8 mouse cellular contexts compared by ENCODE assay signal in the genomic region with DNA sequence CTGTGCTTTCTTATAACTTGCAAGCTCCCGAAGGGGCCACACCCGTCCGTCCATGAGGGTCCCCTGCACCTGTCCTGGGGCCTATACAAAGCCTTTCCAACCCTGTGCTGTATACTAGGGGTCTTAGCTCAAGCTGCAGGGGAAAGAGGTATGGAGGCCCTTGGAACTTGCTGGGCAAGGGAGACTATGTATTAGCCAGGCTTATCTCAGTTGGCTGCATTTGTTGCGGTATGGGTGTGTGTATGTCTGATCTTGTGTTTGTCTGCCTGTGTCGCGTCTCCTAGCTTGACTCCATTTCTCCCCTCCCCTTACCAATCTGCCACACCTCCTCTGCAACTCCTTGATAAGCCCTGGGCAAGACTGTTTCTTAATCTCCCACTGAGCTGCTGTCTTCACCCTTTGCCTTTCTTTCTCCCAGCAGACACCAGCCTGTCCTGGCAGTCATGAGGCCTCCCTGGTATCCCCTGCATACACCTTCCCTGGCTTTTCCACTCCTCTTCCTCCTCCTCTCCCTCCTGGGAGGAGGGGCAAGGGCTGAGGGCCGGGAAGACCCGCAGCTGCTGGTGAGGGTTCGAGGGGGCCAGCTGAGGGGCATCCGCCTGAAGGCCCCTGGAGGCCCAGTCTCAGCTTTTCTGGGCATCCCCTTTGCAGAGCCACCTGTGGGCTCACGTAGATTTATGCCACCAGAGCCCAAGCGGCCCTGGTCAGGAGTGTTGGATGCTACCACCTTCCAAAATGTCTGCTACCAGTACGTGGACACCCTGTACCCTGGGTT. TPM values are rescaled to one million over a fixed set of nuclear protein-coding genes. Genes with fewer than 3 reads are reported as not detected.
DNase-seq lines count a peak whose midpoint lies in the region; ATAC-seq and TF ChIP-seq lines count a peak whose summit lies in the region.

No protein-coding gene starts in this region.

- H3K4me2 ChIP-seq in heart, embryonic 11.5 days, result peak overlapping the region; percentile 87
- peak overlapping the region; percentile 85 for H3K4me2 ChIP-seq in hindbrain, postnatal 0 days (ENCODE audit: low read depth, low read length)
- H3K4me2 ChIP-seq in midbrain, embryonic 16.5 days (ENCODE audit: low read length), result peak overlapping the region; percentile 94

- peak overlapping the region; percentile 89 for H3K27ac ChIP-seq in heart, embryonic 11.5 days (ENCODE audit: low read depth, low read length)
- peak overlapping the region; percentile 49; the same call in 1 of the 2 replicates for H3K27ac ChIP-seq in hindbrain, postnatal 0 days
- H3K27ac ChIP-seq in midbrain, embryonic 16.5 days (ENCODE audit: low read length), result no peak overlapping the region

- peaks cover 35% of the 10 kb centered on the region for H3K4me1 ChIP-seq in heart, embryonic 11.5 days (ENCODE audit: control insufficient read depth, insufficient read depth, low read length)
- peaks cover 6% of the 10 kb centered on the region; the same call in 1 of the 2 replicates for H3K4me1 ChIP-seq in hindbrain, postnatal 0 days (ENCODE audit: insufficient read depth, low read length)
- H3K4me1 ChIP-seq in midbrain, embryonic 16.5 days (ENCODE audit: control insufficient read depth, insufficient read depth, low read length), result peaks cover 28% of the 10 kb centered on the region

- 40% methylated on average over 13 of the region's 13 CpGs for WGBS in heart, embryonic 11.5 days (ENCODE audit: insufficient replicate concordance)
- WGBS in hindbrain, postnatal 0 days, result 56% methylated on average over 13 of the region's 13 CpGs
- WGBS in midbrain, embryonic 16.5 days, result 56% methylated on average over 13 of the region's 13 CpGs

- H3K9ac ChIP-seq in heart, embryonic 11.5 days (ENCODE audit: low read depth, low read length), result peak overlapping the region; percentile 70
- H3K9ac ChIP-seq in hindbrain, postnatal 0 days (replicated peaks; ENCODE audit: low read length), result peak overlapping the region; percentile 13; the same call in 1 of the 2 replicates
- peak overlapping the region; percentile 70 for H3K9ac ChIP-seq in midbrain, embryonic 16.5 days (ENCODE audit: low read depth, low read length)

- no peaks in the 10 kb centered on the region for H3K9me3 ChIP-seq in heart, embryonic 11.5 days (replicated peaks; ENCODE audit: control insufficient read depth, low read length)
- H3K9me3 ChIP-seq in hindbrain, postnatal 0 days (ENCODE audit: low read length), result no peaks in the 10 kb centered on the region
- no peaks in the 10 kb centered on the region for H3K9me3 ChIP-seq in midbrain, embryonic 16.5 days (replicated peaks; ENCODE audit: control insufficient read depth, low read length, poor library complexity, severe bottlenecking)

- H3K4me3 ChIP-seq in heart, embryonic 11.5 days (ENCODE audit: low read depth, low read length), result peak overlapping the region; percentile 52
- H3K4me3 ChIP-seq in hindbrain, postnatal 0 days (ENCODE audit: low read length), result peak overlapping the region; percentile 55
- peak overlapping the region; percentile 64 for H3K4me3 ChIP-seq in midbrain, embryonic 16.5 days (ENCODE audit: low read depth, low read length)

- intact Hi-C loops in heart, postnatal 14 days (cut with DNase I), result loop anchor here (2.0 to 5.0 kb wide), 2 partner anchors 25 to 213 kb away; a partner anchor contains a TSS
- intact Hi-C loops in left cerebral cortex, postnatal 4 days (cut with DNase I), result loop anchor here (5.0 kb wide), 1 partner anchor 257 kb away; no protein-coding TSS in a partner anchor

- peaks cover 47% of the 10 kb centered on the region for H3K27me3 ChIP-seq in heart, embryonic 11.5 days (ENCODE audit: control insufficient read depth, insufficient read depth, low read length)
- no peaks in the 10 kb centered on the region for H3K27me3 ChIP-seq in hindbrain, postnatal 0 days (ENCODE audit: insufficient read depth, low read length)
- H3K27me3 ChIP-seq in midbrain, embryonic 16.5 days (ENCODE audit: control insufficient read depth, insufficient read depth, low read depth, low read length), result 0 out of 2 replicates have a peak, but pooled peaks cover 4% of the 10 kb centered on the region

- no peak for DNase-seq in heart, postnatal 14 days
- DNase-seq in c-Kit-positive CD71-positive TER-119-negative erythroid progenitor cells, embryonic 14.5 days (ENCODE audit: low read depth), result peak; percentile 96
- no peak for DNase-seq in hindbrain, postnatal 0 days (ENCODE audit: low spot score)
- no peak for DNase-seq in left cerebral cortex, postnatal 4 days
- no peak for DNase-seq in right cerebral cortex, postnatal 25 days

- H3K36me3 ChIP-seq in heart, embryonic 11.5 days (ENCODE audit: control insufficient read depth, insufficient read depth, low read length), result no peaks in the 10 kb centered on the region
- no peaks in the 10 kb centered on the region for H3K36me3 ChIP-seq in hindbrain, postnatal 0 days (ENCODE audit: insufficient read depth, low read length)
- no peaks in the 10 kb centered on the region for H3K36me3 ChIP-seq in midbrain, embryonic 16.5 days (ENCODE audit: control insufficient read depth, insufficient read depth, low read length)

- TF ChIP-seq CTCF in hindbrain, postnatal 0 days (IDR thresholded peaks at IDR 0.05; ENCODE audit: low read depth), result no peak

- ATAC-seq in heart, embryonic 11.5 days (replicated peaks; ENCODE audit: insufficient number of reproducible peaks, low FRiP score, low TSS enrichment), result peak; percentile 47
- ATAC-seq in hindbrain, postnatal 0 days, result no peak
- ATAC-seq in midbrain, embryonic 16.5 days, result no peak
- no peak for ATAC-seq in CD4-positive, CD25-positive, alpha-beta regulatory T cell, adult 4 months

RNA-seq across cellular contexts. Expression of a gene that starts 2.5 kb away (rescaled TPM):
- polyA plus RNA-seq in heart, embryonic 11.5 days (2014; fragmentation: Nextera tagmentation; extraction: Ambion mirVana), result 20.3 and 22.2 TPM in 2 replicates
- 1 to 10 TPM; 2.7 to 3.9 TPM for total RNA-seq in heart, postnatal 14 days (2021)
- 210 and 219 TPM in 2 replicates for total RNA-seq in hindbrain, postnatal 0 days (2014; rRNA removed)
- 151 and 157 TPM in 2 replicates for polyA plus RNA-seq in hindbrain, postnatal 0 days (2015; fragmentation: Nextera tagmentation; extraction: Ambion mirVana)
- polyA plus RNA-seq in midbrain, embryonic 16.5 days (2015; fragmentation: Nextera tagmentation; extraction: Ambion mirVana), result 46.5 and 65.9 TPM in 2 replicates
- total RNA-seq in left cerebral cortex, postnatal 4 days (2021), result 10 to 100 TPM; 60.3 to 67.8 TPM
- polyA plus RNA-seq in CD4-positive, CD25-positive, alpha-beta regulatory T cell, adult 4 months (2017; shearing (Covaris generic)), result under 1 TPM in 1 of 2 experiments, not detected in 1; 0.16 TPM

RNA-seq across cellular contexts. Expression of a gene that starts 4.7 kb away (rescaled TPM):
- 9.1 and 10.3 TPM in 2 replicates for polyA plus RNA-seq in heart, embryonic 11.5 days (2014; fragmentation: Nextera tagmentation; extraction: Ambion mirVana)
- total RNA-seq in heart, postnatal 14 days (2021), result 1 to 10 TPM; 6.7 to 8.5 TPM
- 35.5 TPM in 2 replicates for total RNA-seq in hindbrain, postnatal 0 days (2014; rRNA removed)
- 32.1 and 33.3 TPM in 2 replicates for polyA plus RNA-seq in hindbrain, postnatal 0 days (2015; fragmentation: Nextera tagmentation; extraction: Ambion mirVana)
- 18.4 and 20.9 TPM in 2 replicates for polyA plus RNA-seq in midbrain, embryonic 16.5 days (2015; fragmentation: Nextera tagmentation; extraction: Ambion mirVana)
- total RNA-seq in left cerebral cortex, postnatal 4 days (2021), result 10 to 100 TPM; 17.3 to 21.8 TPM
- 1 to 10 TPM in 1 of 2 experiments, under 1 TPM in 1; 0.65 to 1.3 TPM for polyA plus RNA-seq in CD4-positive, CD25-positive, alpha-beta regulatory T cell, adult 4 months (2017; shearing (Covaris generic))

RNA-seq across cellular contexts. Expression of a gene that starts 17.7 kb away (rescaled TPM):
- 92.0 and 96.9 TPM in 2 replicates for polyA plus RNA-seq in heart, embryonic 11.5 days (2014; fragmentation: Nextera tagmentation; extraction: Ambion mirVana)
- 10 to 100 TPM; 84.2 to 84.8 TPM for total RNA-seq in heart, postnatal 14 days (2021)
- 82.9 and 98.9 TPM in 2 replicates for total RNA-seq in hindbrain, postnatal 0 days (2014; rRNA removed)
- 55.5 and 57.0 TPM in 2 replicates for polyA plus RNA-seq in hindbrain, postnatal 0 days (2015; fragmentation: Nextera tagmentation; extraction: Ambion mirVana)
- polyA plus RNA-seq in midbrain, embryonic 16.5 days (2015; fragmentation: Nextera tagmentation; extraction: Ambion mirVana), result 97.2 and 103 TPM in 2 replicates
- total RNA-seq in left cerebral cortex, postnatal 4 days (2021), result 100 to 1,000 TPM; 214 to 236 TPM
- polyA plus RNA-seq in CD4-positive, CD25-positive, alpha-beta regulatory T cell, adult 4 months (2017; shearing (Covaris generic)), result 10 to 100 TPM; 60.2 to 63.7 TPM

RNA-seq across cellular contexts. Expression of a gene that starts 24.4 kb away (rescaled TPM):
- polyA plus RNA-seq in heart, embryonic 11.5 days (2014; fragmentation: Nextera tagmentation; extraction: Ambion mirVana), result 36.7 and 41.1 TPM in 2 replicates
- total RNA-seq in heart, postnatal 14 days (2021), result 10 to 100 TPM; 14.2 to 14.3 TPM
- total RNA-seq in hindbrain, postnatal 0 days (2014; rRNA removed), result 14.3 and 15.0 TPM in 2 replicates
- 13.9 and 15.5 TPM in 2 replicates for polyA plus RNA-seq in hindbrain, postnatal 0 days (2015; fragmentation: Nextera tagmentation; extraction: Ambion mirVana)
- 13.1 TPM in 2 replicates for polyA plus RNA-seq in midbrain, embryonic 16.5 days (2015; fragmentation: Nextera tagmentation; extraction: Ambion mirVana)
- 1 to 10 TPM; 7.1 to 8.0 TPM for total RNA-seq in left cerebral cortex, postnatal 4 days (2021)
- polyA plus RNA-seq in CD4-positive, CD25-positive, alpha-beta regulatory T cell, adult 4 months (2017; shearing (Covaris generic)), result 1 to 10 TPM; 1.0 to 1.7 TPM

RNA-seq across cellular contexts. Expression of a gene that starts 43.6 kb away (rescaled TPM):
- polyA plus RNA-seq in heart, embryonic 11.5 days (2014; fragmentation: Nextera tagmentation; extraction: Ambion mirVana), result 5.1 and 5.6 TPM in 2 replicates
- 1 to 10 TPM; 3.8 to 5.4 TPM for total RNA-seq in heart, postnatal 14 days (2021)
- 32.6 and 41.3 TPM in 2 replicates for total RNA-seq in hindbrain, postnatal 0 days (2014; rRNA removed)
- polyA plus RNA-seq in hindbrain, postnatal 0 days (2015; fragmentation: Nextera tagmentation; extraction: Ambion mirVana), result 27.3 and 27.6 TPM in 2 replicates
- polyA plus RNA-seq in midbrain, embryonic 16.5 days (2015; fragmentation: Nextera tagmentation; extraction: Ambion mirVana), result 26.8 and 27.3 TPM in 2 replicates
- total RNA-seq in left cerebral cortex, postnatal 4 days (2021), result 10 to 100 TPM; 28.8 to 31.5 TPM
- 10 to 100 TPM in 1 of 2 experiments, 1 to 10 TPM in 1; 9.2 to 16.7 TPM for polyA plus RNA-seq in CD4-positive, CD25-positive, alpha-beta regulatory T cell, adult 4 months (2017; shearing (Covaris generic))

Comparison
In these comparisons a context has a peak if more than half of its experiments do, and no peak if none do; other contexts are left out.
1. H3K9ac ChIP-seq: peak in every context shown above with its lines; median percentile 70 in heart, embryonic 11.5 days; 70 in midbrain, embryonic 16.5 days; 13 in hindbrain, postnatal 0 days.
2. RNA of a gene that starts 2.5 kb away (polyA plus RNA-seq): 151 to 157 TPM in hindbrain, postnatal 0 days, 46.5 to 65.9 TPM in midbrain, embryonic 16.5 days and 20.3 to 22.2 TPM in heart, embryonic 11.5 days; 0.16 TPM in CD4-positive, CD25-positive, alpha-beta regulatory T cell, adult 4 months; every median in the first group is over 10 times any median in the second.
3. Peak in every context shown above with its lines, with median percentiles within 50 percentile points of each other: H3K4me2 ChIP-seq and H3K4me3 ChIP-seq.